Mouse (Mus musculus) bone marrow, adult 2 months (tissue): Measurements from ENCODE around the gene 4933405L10Rik.

Source experiments
- CTCF ChIP-seq: fragments of 200-500 bp; IDR thresholded peaks from 2 replicates; pipeline ENCODE4 v1.5.1; 2011; ENCODE audit warnings: low read length, control low read depth; ENCODE audit not compliant: control insufficient read depth, insufficient read depth
- POLR2A ChIP-seq: fragments of 200-500 bp; IDR thresholded peaks from 2 replicates; pipeline ENCODE4 v1.6.1; 2011; ENCODE audit warnings: low read depth, mild to moderate bottlenecking, control low read depth, low read length, borderline replicate concordance; ENCODE audit not compliant: control insufficient read depth

DNA sequence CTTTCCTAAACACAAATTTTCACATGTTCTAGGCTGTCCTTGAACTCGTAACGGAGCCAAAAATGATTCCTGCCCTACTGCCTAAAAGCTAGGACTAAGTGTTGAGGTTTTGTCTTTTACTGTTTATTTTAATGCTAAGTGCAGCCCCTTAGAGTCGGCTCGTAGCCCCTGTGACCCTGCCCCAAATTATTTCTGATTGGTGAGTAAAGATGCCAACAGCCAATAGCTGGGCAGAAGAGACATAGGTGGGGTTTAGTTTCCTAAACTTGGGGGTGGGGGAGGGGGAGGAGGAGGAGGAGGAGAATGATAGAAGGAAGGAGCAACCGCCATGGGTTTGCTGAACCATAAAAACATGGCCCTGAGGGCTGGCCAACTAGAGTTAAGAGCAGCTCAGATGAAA, 18.3 kb downstream of the 4933405L10Rik start:
- no peak for TF ChIP-seq POLR2A
- TF ChIP-seq CTCF = no peak
